Mouse (Mus musculus): ENCODE measurements around the gene Haghl.
"Not testable (repeated sequence)": the region's sequence is repeated elsewhere in the genome, so short reads cannot be mapped to it uniquely, and the experiment has no call there.

The Haghl gene

GRCm38 (mm10) chr17:25818851-25819780 lies 33.6 kb upstream of the Haghl start:
- DNase-seq (ENCODE audit: extremely low spot score) = no peak

- no peak for DNase-seq (ENCODE audit: extremely low spot score)
Observed at GRCm38 (mm10) chr17:25817662-25818061, 32.2 kb upstream of the Haghl start.

GRCm38 (mm10) chr17:25813471-25813870 lies 28.0 kb upstream of the Haghl start:
- DNase-seq (ENCODE audit: extremely low spot score) = peak; percentile 92

GRCm38 (mm10) chr17:25810890-25811289 lies 25.4 kb upstream of the Haghl start:
- no peak for DNase-seq (ENCODE audit: extremely low spot score)

GRCm38 (mm10) chr17:25809606-25810340 lies 24.3 kb upstream of the Haghl start:
- peak; percentile 29 for DNase-seq (ENCODE audit: extremely low spot score)

- DNase-seq (ENCODE audit: extremely low spot score) = peak; percentile 79
Observed at GRCm38 (mm10) chr17:25808789-25809605, 23.5 kb upstream of the Haghl start, which contains the start of gene Fbxl16. Gene Fbxl16 (plus strand): TSS chr17:25809085.

- DNase-seq (ENCODE audit: extremely low spot score) = no peak
Observed at GRCm38 (mm10) chr17:25808028-25808427, 22.6 kb upstream of the Haghl start.

GRCm38 (mm10) chr17:25807452-25807851 lies 22.0 kb upstream of the Haghl start:
- DNase-seq (ENCODE audit: extremely low spot score) = not testable (repeated sequence)

GRCm38 (mm10) chr17:25806507-25806906 lies 21.0 kb upstream of the Haghl start:
- no peak for DNase-seq (ENCODE audit: extremely low spot score)

GRCm38 (mm10) chr17:25802825-25803517 lies 17.5 kb upstream of the Haghl start:
- peak; percentile 77 for DNase-seq (ENCODE audit: extremely low spot score)

- DNase-seq (ENCODE audit: extremely low spot score) = peak; percentile 74
Observed at GRCm38 (mm10) chr17:25801029-25801428, 15.6 kb upstream of the Haghl start.

GRCm38 (mm10) chr17:25796951-25797369 lies 11.5 kb upstream of the Haghl start, which contains the start of gene Metrn:
Gene Metrn (minus strand): TSS chr17:25797136.
- DNase-seq (ENCODE audit: extremely low spot score) = peak; percentile 94

- DNase-seq (ENCODE audit: extremely low spot score) = no peak
Observed at GRCm38 (mm10) chr17:25796211-25796771, 10.8 kb upstream of the Haghl start.

- peak; percentile 95 for DNase-seq (ENCODE audit: extremely low spot score)
Observed at GRCm38 (mm10) chr17:25795609-25796092, 10.2 kb upstream of the Haghl start, which contains the start of gene AC134908.4. Gene AC134908.4 (minus strand): TSS chr17:25795659.

- no peak for DNase-seq (ENCODE audit: extremely low spot score)
Observed at GRCm38 (mm10) chr17:25794998-25795397, 9.5 kb upstream of the Haghl start.

GRCm38 (mm10) chr17:25794197-25794596 lies 8.7 kb upstream of the Haghl start:
- DNase-seq (ENCODE audit: extremely low spot score) = peak; percentile 39

GRCm38 (mm10) chr17:25792615-25793014 lies 7.1 kb upstream of the Haghl start, which contains the start of gene Fam173a:
Gene Fam173a (minus strand): TSS chr17:25792901.
- peak; percentile 77 for DNase-seq (ENCODE audit: extremely low spot score)

GRCm38 (mm10) chr17:25791843-25792527 lies 6.5 kb upstream of the Haghl start:
- DNase-seq (ENCODE audit: extremely low spot score) = peak; percentile 90

- no peak for DNase-seq (ENCODE audit: extremely low spot score)
Observed at GRCm38 (mm10) chr17:25791320-25791842, 5.9 kb upstream of the Haghl start.

Data from embryo, embryonic 9.5 days (tissue).